Mouse (Mus musculus): ENCODE data around the gene Commd4. TPM values are rescaled to one million over a fixed set of nuclear protein-coding genes. Genes with fewer than 3 reads are reported as not detected.
"Not testable (repeated sequence)": the region's sequence is repeated elsewhere in the genome, so short reads cannot be mapped to it uniquely, and the experiment has no call there.

Commd4 gene
- 138 and 161 TPM in 2 replicates for polyA plus RNA-seq (2014; fragmentation: Nextera tagmentation; extraction: Ambion mirVana)

DNA sequence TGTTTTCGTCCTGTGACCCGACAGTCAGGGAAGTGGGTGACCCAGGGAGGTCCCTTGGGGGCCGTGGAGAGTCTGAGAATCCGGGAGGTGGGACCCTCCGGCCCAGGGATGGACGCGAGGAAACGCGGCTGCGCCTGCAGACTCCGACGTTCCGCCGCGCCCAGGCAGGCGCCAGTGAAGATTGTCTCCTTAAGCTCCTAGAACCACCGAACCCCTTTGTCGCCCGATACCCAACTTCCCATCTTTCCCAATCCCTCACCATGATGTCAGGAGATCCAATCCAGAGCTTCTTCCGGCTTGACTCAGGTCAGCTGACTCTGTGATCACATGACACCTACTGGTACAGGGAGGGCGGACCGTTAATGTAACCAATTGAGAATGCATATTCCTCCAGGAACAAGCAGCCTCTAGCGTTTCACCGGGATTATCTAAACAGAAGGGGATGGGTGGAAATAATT lies at the start of gene Commd4:
TSS of gene Commd4 (minus strand) at position 319 of the 458 bp plus-strand sequence.
- peaks cover 12% of the 10 kb centered on the region for H3K4me1 ChIP-seq (ENCODE audit: control insufficient read depth, insufficient read depth, low read length)
- H3K27ac ChIP-seq (ENCODE audit: low read depth, low read length): no peak within 1 kb of the TSS
- peak within 1 kb of the TSS; percentile 85 for H3K4me2 ChIP-seq (ENCODE audit: low read depth, low read length)
- H3K9me3 ChIP-seq (ENCODE audit: control insufficient read depth, low read length): no peaks in the 10 kb centered on the region
- peak within 1 kb of the TSS; percentile 73 for H3K4me3 ChIP-seq (ENCODE audit: low read depth, low read length)
- 0 out of 2 replicates have a peak, but pooled peaks cover 3% of the 10 kb centered on the region for H3K36me3 ChIP-seq (ENCODE audit: control insufficient read depth, insufficient read depth, low read length)
- ATAC-seq (ENCODE audit: low read depth): peak; percentile 92
- H3K9ac ChIP-seq (replicated peaks; ENCODE audit: low read depth, low read length): peak within 1 kb of the TSS; percentile 76
- under 1% methylated on average over 24 of the region's 24 CpGs for WGBS
- no peaks in the 10 kb centered on the region for H3K27me3 ChIP-seq (ENCODE audit: control insufficient read depth, insufficient read depth, low read length)

DNA sequence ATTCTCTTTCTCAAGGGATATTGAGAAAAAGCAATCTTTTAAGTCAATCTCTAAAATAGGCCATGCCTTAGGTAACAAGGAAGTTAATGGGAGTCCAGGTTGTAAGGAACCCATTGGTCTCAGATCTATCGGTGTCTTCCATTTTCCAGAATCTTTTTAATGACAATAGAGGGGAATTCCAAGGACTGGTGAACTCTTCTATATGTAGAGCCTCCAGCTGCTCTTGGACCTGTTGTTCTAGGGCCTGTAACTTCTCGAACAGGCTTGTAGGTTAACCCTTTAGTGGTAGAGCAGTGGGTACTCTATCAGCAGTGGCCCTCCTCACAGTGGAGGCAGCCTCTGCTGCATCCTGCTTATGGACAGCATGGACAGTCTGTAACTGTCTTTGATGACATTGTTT lies 48.8 kb upstream of the Commd4 start:
- Histone ChIP-seq H3K9ac (replicated peaks; ENCODE audit: low read depth, low read length) (no peak overlapping the region), H3K4me1 (ENCODE audit: control insufficient read depth, insufficient read depth, low read length) (no peaks in the 10 kb centered on the region), H3K4me3 (ENCODE audit: low read depth, low read length) (no peak overlapping the region), H3K4me2 (ENCODE audit: low read depth, low read length) (no peak overlapping the region), H3K36me3 (ENCODE audit: control insufficient read depth, insufficient read depth, low read length) (no peaks in the 10 kb centered on the region), H3K27me3 (ENCODE audit: control insufficient read depth, insufficient read depth, low read length) (no peaks in the 10 kb centered on the region), H3K27ac (ENCODE audit: low read depth, low read length) (no peak overlapping the region), H3K9me3 (ENCODE audit: control insufficient read depth, low read length) (no peaks in the 10 kb centered on the region)
- 65% methylated on average over 2 of the region's 2 CpGs for WGBS
- no peak for ATAC-seq (ENCODE audit: low read depth)

DNA sequence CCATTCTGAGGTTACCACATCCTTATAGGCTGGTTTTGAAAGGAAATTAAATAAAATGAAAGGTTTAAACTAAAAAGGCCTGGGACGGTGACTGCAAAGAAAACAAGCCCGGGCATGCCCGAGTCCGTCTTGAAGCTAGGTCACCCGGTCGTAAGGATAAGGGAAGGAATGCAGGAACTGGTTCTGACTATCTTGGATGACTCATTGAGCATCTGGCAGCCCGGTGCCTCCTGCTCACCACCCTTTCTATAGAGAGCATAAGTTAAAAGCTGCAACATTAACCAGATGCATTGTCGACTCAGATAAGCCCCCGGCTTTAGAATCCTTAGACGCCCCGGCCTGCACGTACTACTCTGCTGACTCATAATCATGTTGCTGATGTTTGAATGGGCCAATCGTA lies 45.4 kb upstream of the Commd4 start:
- H3K36me3 ChIP-seq (ENCODE audit: control insufficient read depth, insufficient read depth, low read length); ATAC-seq (ENCODE audit: low read depth); H3K4me1 ChIP-seq (ENCODE audit: control insufficient read depth, insufficient read depth, low read length); H3K4me3 ChIP-seq (ENCODE audit: low read depth, low read length); H3K27ac ChIP-seq (ENCODE audit: low read depth, low read length); H3K9ac ChIP-seq (replicated peaks; ENCODE audit: low read depth, low read length); H3K27me3 ChIP-seq (ENCODE audit: control insufficient read depth, insufficient read depth, low read length); H3K4me2 ChIP-seq (ENCODE audit: low read depth, low read length); H3K9me3 ChIP-seq (ENCODE audit: control insufficient read depth, low read length): not testable (repeated sequence)
- 93% methylated on average over 13 of the region's 13 CpGs for WGBS

DNA sequence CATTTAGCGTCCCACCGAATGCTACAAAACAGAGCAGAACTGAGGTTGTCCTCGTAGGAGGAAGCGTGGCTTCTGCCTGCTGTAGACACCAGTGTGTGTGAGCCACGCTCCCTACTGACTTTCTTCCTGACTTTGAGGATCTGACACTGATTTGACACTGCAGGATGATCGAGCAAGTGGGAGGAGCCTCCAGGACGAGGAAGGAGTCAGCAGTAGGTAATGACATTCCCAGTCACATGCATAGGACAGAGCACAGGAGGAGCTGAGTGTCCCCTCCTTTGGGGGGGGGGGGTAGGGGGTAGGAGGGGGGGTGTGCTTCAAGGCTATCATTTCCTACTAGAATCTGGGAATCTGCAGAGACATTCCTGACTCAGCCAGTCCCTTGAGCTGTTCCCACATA lies 44.9 kb upstream of the Commd4 start:
- no peak overlapping the region for H3K9ac ChIP-seq (replicated peaks; ENCODE audit: low read depth, low read length)
- no peak overlapping the region for H3K4me2 ChIP-seq (ENCODE audit: low read depth, low read length)
- no peak for ATAC-seq (ENCODE audit: low read depth)
- no peak overlapping the region for H3K4me3 ChIP-seq (ENCODE audit: low read depth, low read length)
- H3K4me1 ChIP-seq (ENCODE audit: control insufficient read depth, insufficient read depth, low read length): no peaks in the 10 kb centered on the region
- no peak overlapping the region for H3K27ac ChIP-seq (ENCODE audit: low read depth, low read length)
- WGBS: 77% methylated on average over 7 of the region's 7 CpGs
- no peaks in the 10 kb centered on the region for H3K36me3 ChIP-seq (ENCODE audit: control insufficient read depth, insufficient read depth, low read length)
- no peaks in the 10 kb centered on the region for H3K9me3 ChIP-seq (ENCODE audit: control insufficient read depth, low read length)
- H3K27me3 ChIP-seq (ENCODE audit: control insufficient read depth, insufficient read depth, low read length): no peaks in the 10 kb centered on the region

DNA sequence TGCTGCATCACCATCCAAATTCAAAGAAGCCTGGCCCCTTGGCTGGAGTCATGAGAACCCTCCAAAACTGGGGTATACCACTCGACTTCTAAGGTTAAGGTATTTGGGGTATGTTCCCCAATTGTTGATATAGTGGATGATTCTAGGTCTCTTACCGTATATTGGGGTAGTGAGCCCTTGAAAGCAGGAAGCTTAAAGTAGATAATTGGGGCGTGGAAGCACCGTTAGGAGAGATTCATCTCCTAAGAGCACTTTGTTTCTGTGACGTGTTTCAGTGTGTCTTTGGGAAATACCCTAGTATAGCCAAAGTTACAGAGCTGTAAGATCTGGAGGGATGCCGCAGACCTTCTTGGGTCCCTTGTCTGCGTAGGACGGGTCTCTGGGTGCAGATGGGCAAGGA lies 39.3 kb upstream of the Commd4 start:
- 75% methylated on average over 8 of the region's 8 CpGs for WGBS
- H3K27me3 ChIP-seq (ENCODE audit: control insufficient read depth, insufficient read depth, low read length): no peaks in the 10 kb centered on the region
- H3K4me3 ChIP-seq (ENCODE audit: low read depth, low read length): no peak overlapping the region
- H3K4me2 ChIP-seq (ENCODE audit: low read depth, low read length): no peak overlapping the region
- ATAC-seq (ENCODE audit: low read depth): no peak
- H3K36me3 ChIP-seq (ENCODE audit: control insufficient read depth, insufficient read depth, low read length): no peaks in the 10 kb centered on the region
- H3K27ac ChIP-seq (ENCODE audit: low read depth, low read length): no peak overlapping the region
- H3K9me3 ChIP-seq (ENCODE audit: control insufficient read depth, low read length): no peaks in the 10 kb centered on the region
- H3K9ac ChIP-seq (replicated peaks; ENCODE audit: low read depth, low read length): no peak overlapping the region
- no peaks in the 10 kb centered on the region for H3K4me1 ChIP-seq (ENCODE audit: control insufficient read depth, insufficient read depth, low read length)

DNA sequence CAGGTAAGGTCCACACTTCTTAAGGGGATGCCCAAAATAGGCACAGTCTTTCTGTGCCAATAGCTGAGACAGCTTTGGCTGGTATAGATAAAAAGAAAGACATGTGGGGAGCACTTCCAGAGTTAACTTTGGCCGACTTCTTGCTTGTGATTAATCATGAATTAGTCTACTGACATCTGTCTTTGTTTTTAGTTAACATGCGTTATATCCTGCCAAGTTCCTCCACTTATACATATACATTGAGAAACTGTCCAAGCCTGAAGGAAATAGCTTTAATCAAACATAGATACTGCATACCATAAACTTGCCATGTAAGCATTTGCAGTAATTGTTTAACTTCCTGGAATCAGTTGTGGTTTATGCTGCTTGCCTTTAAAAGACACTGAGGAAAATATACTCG lies 38.6 kb upstream of the Commd4 start:
- Histone ChIP-seq H3K36me3 (ENCODE audit: control insufficient read depth, insufficient read depth, low read length) (no peaks in the 10 kb centered on the region), H3K4me1 (ENCODE audit: control insufficient read depth, insufficient read depth, low read length) (no peaks in the 10 kb centered on the region), H3K9me3 (ENCODE audit: control insufficient read depth, low read length) (no peaks in the 10 kb centered on the region), H3K9ac (replicated peaks; ENCODE audit: low read depth, low read length) (no peak overlapping the region), H3K4me3 (ENCODE audit: low read depth, low read length) (no peak overlapping the region), H3K27me3 (ENCODE audit: control insufficient read depth, insufficient read depth, low read length) (no peaks in the 10 kb centered on the region), H3K27ac (ENCODE audit: low read depth, low read length) (no peak overlapping the region), H3K4me2 (ENCODE audit: low read depth, low read length) (no peak overlapping the region)
- WGBS: 85% methylated on average over 3 of the region's 3 CpGs
- ATAC-seq (ENCODE audit: low read depth): no peak

DNA sequence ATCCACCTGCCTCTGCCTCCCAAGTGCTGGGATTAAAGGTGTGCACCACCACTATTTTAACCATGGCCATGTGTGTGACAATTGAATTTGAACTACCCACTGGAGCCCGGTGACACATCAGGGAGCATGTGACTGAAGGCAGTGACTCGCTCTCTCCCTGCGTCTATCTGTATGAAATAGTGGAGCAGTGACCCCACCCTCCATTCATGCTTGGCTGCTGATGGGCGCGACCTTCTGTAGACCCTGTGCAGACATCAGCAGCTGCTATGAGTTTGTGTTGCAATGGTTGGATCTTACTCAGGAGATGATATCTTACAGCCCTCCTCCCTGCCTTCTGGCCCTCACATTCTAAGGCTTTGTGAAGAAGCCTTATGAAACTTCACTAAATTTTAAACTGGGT lies 10.3 kb upstream of the Commd4 start:
- no peaks in the 10 kb centered on the region for H3K4me1 ChIP-seq (ENCODE audit: control insufficient read depth, insufficient read depth, low read length)
- no peak overlapping the region for H3K27ac ChIP-seq (ENCODE audit: low read depth, low read length)
- no peak overlapping the region for H3K4me3 ChIP-seq (ENCODE audit: low read depth, low read length)
- H3K9ac ChIP-seq (replicated peaks; ENCODE audit: low read depth, low read length): no peak overlapping the region
- no peaks in the 10 kb centered on the region for H3K9me3 ChIP-seq (ENCODE audit: control insufficient read depth, low read length)
- no peaks in the 10 kb centered on the region for H3K36me3 ChIP-seq (ENCODE audit: control insufficient read depth, insufficient read depth, low read length)
- WGBS: 81% methylated on average over 5 of the region's 5 CpGs
- ATAC-seq (ENCODE audit: low read depth): no peak
- H3K4me2 ChIP-seq (ENCODE audit: low read depth, low read length): no peak overlapping the region
- no peaks in the 10 kb centered on the region for H3K27me3 ChIP-seq (ENCODE audit: control insufficient read depth, insufficient read depth, low read length)

DNA sequence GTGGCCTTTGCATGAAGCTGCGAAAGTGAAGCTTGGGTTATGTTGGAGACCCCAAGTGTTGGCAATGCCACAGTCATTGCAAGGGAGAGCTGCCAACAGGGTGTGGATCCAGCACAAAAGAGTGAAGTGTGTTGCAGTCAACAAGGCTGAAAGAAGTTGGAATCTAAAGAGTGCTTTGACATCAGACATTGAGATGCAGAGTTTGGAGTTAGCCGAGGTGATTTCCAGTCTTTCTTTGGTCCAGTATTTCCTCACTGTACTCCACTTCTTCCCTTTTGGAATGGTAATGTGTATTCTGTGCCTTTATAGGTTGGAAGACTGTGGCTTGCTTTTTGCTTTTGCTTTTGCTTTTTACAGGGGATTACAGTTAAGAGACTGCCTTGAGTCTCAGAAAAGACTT lies 8.0 kb upstream of the Commd4 start:
- H3K9me3 ChIP-seq (ENCODE audit: control insufficient read depth, low read length): no peaks in the 10 kb centered on the region
- H3K27me3 ChIP-seq (ENCODE audit: control insufficient read depth, insufficient read depth, low read length): no peaks in the 10 kb centered on the region
- H3K4me3 ChIP-seq (ENCODE audit: low read depth, low read length): no peak overlapping the region
- no peak overlapping the region for H3K4me2 ChIP-seq (ENCODE audit: low read depth, low read length)
- no peaks in the 10 kb centered on the region for H3K36me3 ChIP-seq (ENCODE audit: control insufficient read depth, insufficient read depth, low read length)
- 78% methylated on average over 2 of the region's 2 CpGs for WGBS
- no peak overlapping the region for H3K9ac ChIP-seq (replicated peaks; ENCODE audit: low read depth, low read length)
- ATAC-seq (ENCODE audit: low read depth): no peak
- H3K27ac ChIP-seq (ENCODE audit: low read depth, low read length): no peak overlapping the region
- H3K4me1 ChIP-seq (ENCODE audit: control insufficient read depth, insufficient read depth, low read length): no peaks in the 10 kb centered on the region

DNA sequence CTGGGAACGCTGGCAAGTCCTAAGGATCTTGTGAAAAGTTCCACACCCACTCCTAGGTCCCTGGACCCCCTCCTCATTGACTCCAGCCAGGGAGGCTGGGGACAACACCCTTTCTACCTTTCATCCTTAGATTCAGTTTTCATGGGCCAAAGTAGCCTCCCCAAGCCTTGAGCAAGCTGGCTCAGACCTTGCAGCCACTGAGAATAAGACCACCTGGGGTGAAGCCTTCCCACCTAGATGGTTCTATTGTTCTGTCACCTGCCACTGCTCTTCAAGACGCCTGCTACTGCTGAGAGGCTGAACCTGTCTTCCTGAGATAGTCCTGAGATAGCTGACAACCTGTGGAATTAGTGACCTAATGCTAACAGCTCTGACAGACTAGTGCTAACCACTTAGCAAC lies 5.0 kb upstream of the Commd4 start:
- no peaks in the 10 kb centered on the region for H3K4me1 ChIP-seq (ENCODE audit: control insufficient read depth, insufficient read depth, low read length)
- H3K9ac ChIP-seq (replicated peaks; ENCODE audit: low read depth, low read length): no peak overlapping the region
- H3K4me2 ChIP-seq (ENCODE audit: low read depth, low read length): no peak overlapping the region
- no peaks in the 10 kb centered on the region for H3K36me3 ChIP-seq (ENCODE audit: control insufficient read depth, insufficient read depth, low read length)
- no peaks in the 10 kb centered on the region for H3K9me3 ChIP-seq (ENCODE audit: control insufficient read depth, low read length)
- no peak overlapping the region for H3K27ac ChIP-seq (ENCODE audit: low read depth, low read length)
- H3K27me3 ChIP-seq (ENCODE audit: control insufficient read depth, insufficient read depth, low read length): no peaks in the 10 kb centered on the region
- no peak overlapping the region for H3K4me3 ChIP-seq (ENCODE audit: low read depth, low read length)
- ATAC-seq (ENCODE audit: low read depth): no peak
- 42% methylated on average over 2 of the region's 2 CpGs for WGBS

DNA sequence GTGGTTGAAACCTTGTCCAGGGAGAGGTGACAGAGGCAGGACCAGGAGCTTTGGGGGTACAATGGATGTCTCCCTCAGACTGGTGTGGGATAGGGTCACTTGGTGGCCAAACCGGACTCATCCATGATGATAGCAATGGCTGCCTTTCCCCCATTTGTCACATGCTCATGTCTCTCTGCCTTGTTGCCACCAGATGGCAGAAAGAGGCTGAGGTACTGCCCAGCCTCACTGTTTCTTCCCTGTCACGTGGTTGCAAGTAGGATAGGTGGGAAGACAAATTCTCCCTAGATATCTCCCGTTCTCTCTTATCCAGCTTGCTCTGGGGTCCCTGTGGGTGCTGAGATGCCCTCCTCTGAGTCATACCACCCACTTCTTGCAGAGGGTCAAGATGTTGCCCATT lies 4.4 kb upstream of the Commd4 start:
- no peak overlapping the region for H3K4me3 ChIP-seq (ENCODE audit: low read depth, low read length)
- ATAC-seq (ENCODE audit: low read depth): no peak
- 0 out of 2 replicates have a peak, but pooled peaks cover 3% of the 10 kb centered on the region for H3K4me1 ChIP-seq (ENCODE audit: control insufficient read depth, insufficient read depth, low read length)
- no peak overlapping the region for H3K4me2 ChIP-seq (ENCODE audit: low read depth, low read length)
- H3K27me3 ChIP-seq (ENCODE audit: control insufficient read depth, insufficient read depth, low read length): no peaks in the 10 kb centered on the region
- H3K36me3 ChIP-seq (ENCODE audit: control insufficient read depth, insufficient read depth, low read length): no peaks in the 10 kb centered on the region
- H3K9me3 ChIP-seq (ENCODE audit: control insufficient read depth, low read length): no peaks in the 10 kb centered on the region
- 26% methylated on average over 3 of the region's 3 CpGs for WGBS
- no peak overlapping the region for H3K9ac ChIP-seq (replicated peaks; ENCODE audit: low read depth, low read length)
- no peak overlapping the region for H3K27ac ChIP-seq (ENCODE audit: low read depth, low read length)

Measured in neural tube, embryonic 14.5 days (tissue).